Mouse (Mus musculus): ENCODE results near the gene Vmn1r28. TPM values are rescaled to one million over a fixed set of nuclear protein-coding genes. Genes with fewer than 3 reads are reported as not detected.
"Not testable (repeated sequence)": the region's sequence is repeated elsewhere in the genome, so short reads cannot be mapped to it uniquely, and the experiment has no call there.

The Vmn1r28 gene
- not detected in 2 replicates for polyA plus RNA-seq (2011; ENCODE audit: insufficient read depth, insufficient read length, low read depth, missing spikeins)

GRCm38 (mm10) chr6:58261737-58262136 lies at the start of gene Vmn1r28:
Gene Vmn1r28, plus strand, starts transcription at chr6:58262037.
- H3K36me3 ChIP-seq (ENCODE audit: control insufficient read depth, insufficient read depth, low read length, poor library complexity, severe bottlenecking) = no peaks in the 10 kb centered on the region
- no peak within 1 kb of the TSS for H3K9ac ChIP-seq (ENCODE audit: low read depth, poor library complexity, severe bottlenecking)
- no peak within 1 kb of the TSS for H3K4me3 ChIP-seq (ENCODE audit: low read depth, low read length)
- H3K27ac ChIP-seq (ENCODE audit: insufficient read depth, low read length) = no peak within 1 kb of the TSS
- no peaks in the 10 kb centered on the region for H3K4me1 ChIP-seq (ENCODE audit: control insufficient read depth, insufficient read depth, low read length)
- no peaks in the 10 kb centered on the region for H3K27me3 ChIP-seq (ENCODE audit: control insufficient read depth, insufficient read depth, low read length, poor library complexity, severe bottlenecking)
- no peaks in the 10 kb centered on the region for H3K9me3 ChIP-seq (replicated peaks; ENCODE audit: control insufficient read depth, insufficient read depth, low read length, poor library complexity, severe bottlenecking)
- TF ChIP-seq POLR2A (IDR thresholded peaks at IDR 0.05; ENCODE audit: insufficient read depth, low read length) = no peak
- no peak for TF ChIP-seq EP300 (IDR thresholded peaks at IDR 0.05; ENCODE audit: insufficient read depth, low read depth, low read length)
- TF ChIP-seq CTCF (IDR thresholded peaks at IDR 0.05; ENCODE audit: low read depth, low read length) = no peak

GRCm38 (mm10) chr6:58216119-58216518 lies 45.7 kb upstream of the Vmn1r28 start:
- Histone ChIP-seq H3K36me3 (ENCODE audit: control insufficient read depth, insufficient read depth, low read length, poor library complexity, severe bottlenecking) (no peaks in the 10 kb centered on the region), H3K4me3 (ENCODE audit: low read depth, low read length) (no peak overlapping the region), H3K9ac (ENCODE audit: low read depth, poor library complexity, severe bottlenecking) (no peak overlapping the region), H3K27me3 (ENCODE audit: control insufficient read depth, insufficient read depth, low read length, poor library complexity, severe bottlenecking) (no peaks in the 10 kb centered on the region), H3K27ac (ENCODE audit: insufficient read depth, low read length) (no peak overlapping the region), H3K4me1 (ENCODE audit: control insufficient read depth, insufficient read depth, low read length) (no peaks in the 10 kb centered on the region), H3K9me3 (replicated peaks; ENCODE audit: control insufficient read depth, insufficient read depth, low read length, poor library complexity, severe bottlenecking) (no peaks in the 10 kb centered on the region)
- TF ChIP-seq CTCF (IDR thresholded peaks at IDR 0.05; ENCODE audit: low read depth, low read length) (no peak), EP300 (IDR thresholded peaks at IDR 0.05; ENCODE audit: insufficient read depth, low read depth, low read length) (no peak), POLR2A (IDR thresholded peaks at IDR 0.05; ENCODE audit: insufficient read depth, low read length) (no peak)

- Histone ChIP-seq H3K36me3 (ENCODE audit: control insufficient read depth, insufficient read depth, low read length, poor library complexity, severe bottlenecking) (no peaks in the 10 kb centered on the region), H3K4me1 (ENCODE audit: control insufficient read depth, insufficient read depth, low read length) (no peaks in the 10 kb centered on the region), H3K9ac (ENCODE audit: low read depth, poor library complexity, severe bottlenecking) (no peak within 1 kb of the TSS), H3K9me3 (replicated peaks; ENCODE audit: control insufficient read depth, insufficient read depth, low read length, poor library complexity, severe bottlenecking) (no peaks in the 10 kb centered on the region), H3K27me3 (ENCODE audit: control insufficient read depth, insufficient read depth, low read length, poor library complexity, severe bottlenecking) (no peaks in the 10 kb centered on the region), H3K4me3 (ENCODE audit: low read depth, low read length) (no peak within 1 kb of the TSS), H3K27ac (ENCODE audit: insufficient read depth, low read length) (no peak within 1 kb of the TSS)
- no peak for TF ChIP-seq CTCF (IDR thresholded peaks at IDR 0.05; ENCODE audit: low read depth, low read length)
- no peak for TF ChIP-seq EP300 (IDR thresholded peaks at IDR 0.05; ENCODE audit: insufficient read depth, low read depth, low read length)
- TF ChIP-seq POLR2A (IDR thresholded peaks at IDR 0.05; ENCODE audit: insufficient read depth, low read length) = no peak
Observed at GRCm38 (mm10) chr6:58218721-58219120, 43.1 kb upstream of the Vmn1r28 start, which contains the start of gene Vmn1r27. Gene Vmn1r27, minus strand, starts transcription at chr6:58218821.

- H3K27me3 ChIP-seq (ENCODE audit: control insufficient read depth, insufficient read depth, low read length, poor library complexity, severe bottlenecking); H3K9ac ChIP-seq (ENCODE audit: low read depth, poor library complexity, severe bottlenecking); H3K9me3 ChIP-seq (replicated peaks; ENCODE audit: control insufficient read depth, insufficient read depth, low read length, poor library complexity, severe bottlenecking); H3K36me3 ChIP-seq (ENCODE audit: control insufficient read depth, insufficient read depth, low read length, poor library complexity, severe bottlenecking); H3K4me3 ChIP-seq (ENCODE audit: low read depth, low read length); H3K27ac ChIP-seq (ENCODE audit: insufficient read depth, low read length); H3K4me1 ChIP-seq (ENCODE audit: control insufficient read depth, insufficient read depth, low read length): not testable (repeated sequence)
Observed at GRCm38 (mm10) chr6:58279661-58280060, 17.8 kb downstream of the Vmn1r28 start.

- Histone ChIP-seq H3K4me3 (ENCODE audit: low read depth, low read length) (no peak overlapping the region), H3K9me3 (replicated peaks; ENCODE audit: control insufficient read depth, insufficient read depth, low read length, poor library complexity, severe bottlenecking) (no peaks in the 10 kb centered on the region), H3K27ac (ENCODE audit: insufficient read depth, low read length) (no peak overlapping the region), H3K4me1 (ENCODE audit: control insufficient read depth, insufficient read depth, low read length) (no peaks in the 10 kb centered on the region), H3K9ac (ENCODE audit: low read depth, poor library complexity, severe bottlenecking) (no peak overlapping the region), H3K36me3 (ENCODE audit: control insufficient read depth, insufficient read depth, low read length, poor library complexity, severe bottlenecking) (no peaks in the 10 kb centered on the region), H3K27me3 (ENCODE audit: control insufficient read depth, insufficient read depth, low read length, poor library complexity, severe bottlenecking) (no peaks in the 10 kb centered on the region)
- TF ChIP-seq EP300 (IDR thresholded peaks at IDR 0.05; ENCODE audit: insufficient read depth, low read depth, low read length) (peak; percentile 81), POLR2A (IDR thresholded peaks at IDR 0.05; ENCODE audit: insufficient read depth, low read length) (no peak)
Observed at GRCm38 (mm10) chr6:58292201-58292600, 30.4 kb downstream of the Vmn1r28 start.

GRCm38 (mm10) chr6:58298511-58298910 lies 36.7 kb downstream of the Vmn1r28 start:
- H3K27me3 ChIP-seq (ENCODE audit: control insufficient read depth, insufficient read depth, low read length, poor library complexity, severe bottlenecking) = not testable (repeated sequence)
- peak overlapping the region; percentile 77 for H3K4me3 ChIP-seq (ENCODE audit: low read depth, low read length)
- peak overlapping the region; percentile 70; the same call in 1 of the 2 replicates for H3K9ac ChIP-seq (ENCODE audit: low read depth, poor library complexity, severe bottlenecking)

More at GRCm38 (mm10) chr6:58298511-58298910, 36.7 kb downstream of the Vmn1r28 start:
- H3K36me3 ChIP-seq (ENCODE audit: control insufficient read depth, insufficient read depth, low read length, poor library complexity, severe bottlenecking); H3K27ac ChIP-seq (ENCODE audit: insufficient read depth, low read length); H3K9me3 ChIP-seq (replicated peaks; ENCODE audit: control insufficient read depth, insufficient read depth, low read length, poor library complexity, severe bottlenecking); H3K4me1 ChIP-seq (ENCODE audit: control insufficient read depth, insufficient read depth, low read length): not testable (repeated sequence)

Measured in ES-Bruce4 (cell line).